Mouse (Mus musculus): Measurements from ENCODE around the gene Trpv5. TPM values are rescaled to one million over a fixed set of nuclear protein-coding genes. Genes with fewer than 3 reads are reported as not detected.

Trpv5 gene
- polyA plus RNA-seq, 1 experiment from 2014 or later: not detected

- H3K36me3 ChIP-seq (ENCODE audit: control insufficient read depth, insufficient read depth, low read length): no peaks in the 10 kb centered on the region
- ATAC-seq (replicated peaks; ENCODE audit: low FRiP score, low TSS enrichment, low read depth) (no peak), DNase-seq (ENCODE audit: low spot score) (no peak)
- 0 out of 2 replicates have a peak within 1 kb of the TSS, but pooled peaks have one; percentile 3 for H3K4me2 ChIP-seq (ENCODE audit: low read length)
- H3K4me1 ChIP-seq (replicated peaks; ENCODE audit: control insufficient read depth, insufficient read depth, low read length): no peaks in the 10 kb centered on the region
- H3K9ac ChIP-seq (ENCODE audit: low read length): no peak within 1 kb of the TSS
- H3K9me3 ChIP-seq (ENCODE audit: control insufficient read depth, low read length): no peaks in the 10 kb centered on the region
- H3K4me3 ChIP-seq (ENCODE audit: low read depth, low read length): no peak within 1 kb of the TSS
- H3K27me3 ChIP-seq (replicated peaks; ENCODE audit: control insufficient read depth, insufficient read depth, low read length): no peaks in the 10 kb centered on the region
- WGBS: 16% methylated on average over 5 of the region's 5 CpGs
- H3K27ac ChIP-seq (ENCODE audit: low read depth): no peak within 1 kb of the TSS
Measured at GRCm38 (mm10) chr6:41636178-41636577, 44.4 kb downstream of the Trpv5 start, which contains the start of gene Trpv6. TSS of gene Trpv6 (minus strand) at chr6:41636405.

DNA sequence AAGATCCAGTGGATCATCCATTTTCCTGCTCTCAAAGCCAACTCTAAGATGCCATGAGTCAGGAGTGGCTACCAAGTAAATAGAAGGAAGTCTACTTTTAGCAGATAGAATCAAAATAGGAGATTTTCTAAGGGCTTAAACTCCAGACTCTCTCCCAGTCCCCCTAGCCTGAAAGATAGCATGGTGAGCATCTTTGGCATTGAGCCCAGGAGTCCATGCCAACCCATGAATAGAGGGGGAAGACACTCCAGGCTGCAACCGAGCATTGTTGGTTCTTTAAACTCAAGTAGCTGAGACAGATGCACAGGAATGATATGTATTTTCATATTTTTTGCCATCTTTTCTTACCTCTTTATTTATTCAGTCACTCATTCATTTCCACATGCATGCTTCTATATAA, 45.4 kb downstream of the Trpv5 start:
- no peak for DNase-seq (ENCODE audit: low spot score)

GRCm38 (mm10) chr6:41631549-41631948, 49.0 kb downstream of the Trpv5 start:
- Histone ChIP-seq H3K4me3 (ENCODE audit: low read depth, low read length) (no peak overlapping the region), H3K27ac (ENCODE audit: low read depth) (no peak overlapping the region), H3K36me3 (ENCODE audit: control insufficient read depth, insufficient read depth, low read length) (no peaks in the 10 kb centered on the region), H3K9me3 (ENCODE audit: control insufficient read depth, low read length) (no peaks in the 10 kb centered on the region), H3K4me1 (replicated peaks; ENCODE audit: control insufficient read depth, insufficient read depth, low read length) (no peaks in the 10 kb centered on the region), H3K27me3 (replicated peaks; ENCODE audit: control insufficient read depth, insufficient read depth, low read length) (no peaks in the 10 kb centered on the region), H3K4me2 (ENCODE audit: low read length) (no peak overlapping the region), H3K9ac (ENCODE audit: low read length) (no peak overlapping the region)
- ATAC-seq (replicated peaks; ENCODE audit: low FRiP score, low TSS enrichment, low read depth) (no peak), DNase-seq (ENCODE audit: low spot score) (no peak)
- WGBS: 87% methylated on average over 4 of the region's 4 CpGs

More for the DNA sequence above, 45.4 kb downstream of the Trpv5 start:
- Histone ChIP-seq H3K4me2 (ENCODE audit: low read length) (no peak overlapping the region), H3K36me3 (ENCODE audit: control insufficient read depth, insufficient read depth, low read length) (no peaks in the 10 kb centered on the region), H3K9me3 (ENCODE audit: control insufficient read depth, low read length) (no peaks in the 10 kb centered on the region), H3K4me1 (replicated peaks; ENCODE audit: control insufficient read depth, insufficient read depth, low read length) (no peaks in the 10 kb centered on the region), H3K4me3 (ENCODE audit: low read depth, low read length) (no peak overlapping the region), H3K27me3 (replicated peaks; ENCODE audit: control insufficient read depth, insufficient read depth, low read length) (no peaks in the 10 kb centered on the region), H3K9ac (ENCODE audit: low read length) (no peak overlapping the region), H3K27ac (ENCODE audit: low read depth) (no peak overlapping the region)
- ATAC-seq (replicated peaks; ENCODE audit: low FRiP score, low TSS enrichment, low read depth): no peak
- WGBS: 48% methylated on average over 1 of the region's 1 CpGs

GRCm38 (mm10) chr6:41630791-41631190, 49.8 kb downstream of the Trpv5 start:
- ATAC-seq (replicated peaks; ENCODE audit: low FRiP score, low TSS enrichment, low read depth) (no peak), DNase-seq (ENCODE audit: low spot score) (no peak)
- Histone ChIP-seq H3K27ac (ENCODE audit: low read depth) (no peak overlapping the region), H3K4me3 (ENCODE audit: low read depth, low read length) (no peak overlapping the region), H3K4me2 (ENCODE audit: low read length) (no peak overlapping the region), H3K27me3 (replicated peaks; ENCODE audit: control insufficient read depth, insufficient read depth, low read length) (no peaks in the 10 kb centered on the region), H3K9ac (ENCODE audit: low read length) (no peak overlapping the region), H3K9me3 (ENCODE audit: control insufficient read depth, low read length) (no peaks in the 10 kb centered on the region), H3K36me3 (ENCODE audit: control insufficient read depth, insufficient read depth, low read length) (no peaks in the 10 kb centered on the region), H3K4me1 (replicated peaks; ENCODE audit: control insufficient read depth, insufficient read depth, low read length) (no peaks in the 10 kb centered on the region)
- 72% methylated on average over 2 of the region's 2 CpGs for WGBS

DNA sequence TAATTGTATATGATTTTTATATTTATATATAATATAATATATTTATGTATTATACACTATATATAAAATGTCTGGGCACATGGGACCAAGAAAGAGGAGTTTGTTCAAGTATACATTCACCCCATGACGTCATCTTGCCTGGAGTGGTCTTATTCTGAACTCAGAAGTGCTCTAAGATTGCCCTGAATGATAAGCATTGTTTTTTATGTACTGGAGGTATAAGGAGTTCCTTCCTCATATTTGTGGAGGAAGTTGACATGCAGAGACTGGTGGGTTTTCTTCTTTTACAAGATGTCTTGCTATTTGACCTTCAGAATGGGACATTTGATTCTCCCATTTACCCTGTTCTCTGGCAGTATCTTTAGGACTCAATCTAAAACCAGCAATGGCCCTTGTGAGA, 52.4 kb downstream of the Trpv5 start:
- H3K4me2 ChIP-seq (ENCODE audit: low read length): no peak overlapping the region
- no peaks in the 10 kb centered on the region for H3K4me1 ChIP-seq (replicated peaks; ENCODE audit: control insufficient read depth, insufficient read depth, low read length)
- WGBS: 70% methylated on average over 1 of the region's 1 CpGs
- no peak overlapping the region for H3K9ac ChIP-seq (ENCODE audit: low read length)
- no peaks in the 10 kb centered on the region for H3K9me3 ChIP-seq (ENCODE audit: control insufficient read depth, low read length)
- ATAC-seq (replicated peaks; ENCODE audit: low FRiP score, low TSS enrichment, low read depth) (no peak), DNase-seq (ENCODE audit: low spot score) (no peak)
- H3K27ac ChIP-seq (ENCODE audit: low read depth): no peak overlapping the region
- no peak overlapping the region for H3K4me3 ChIP-seq (ENCODE audit: low read depth, low read length)
- no peaks in the 10 kb centered on the region for H3K27me3 ChIP-seq (replicated peaks; ENCODE audit: control insufficient read depth, insufficient read depth, low read length)
- no peaks in the 10 kb centered on the region for H3K36me3 ChIP-seq (ENCODE audit: control insufficient read depth, insufficient read depth, low read length)

- Histone ChIP-seq H3K9me3 (ENCODE audit: control insufficient read depth, low read length) (no peaks in the 10 kb centered on the region), H3K36me3 (ENCODE audit: control insufficient read depth, insufficient read depth, low read length) (no peaks in the 10 kb centered on the region), H3K4me2 (ENCODE audit: low read length) (no peak overlapping the region), H3K4me1 (replicated peaks; ENCODE audit: control insufficient read depth, insufficient read depth, low read length) (no peaks in the 10 kb centered on the region), H3K27me3 (replicated peaks; ENCODE audit: control insufficient read depth, insufficient read depth, low read length) (no peaks in the 10 kb centered on the region), H3K9ac (ENCODE audit: low read length) (no peak overlapping the region), H3K4me3 (ENCODE audit: low read depth, low read length) (no peak overlapping the region), H3K27ac (ENCODE audit: low read depth) (no peak overlapping the region)
- DNase-seq (ENCODE audit: low spot score) (no peak), ATAC-seq (replicated peaks; ENCODE audit: low FRiP score, low TSS enrichment, low read depth) (no peak)
- 66% methylated on average over 9 of the region's 9 CpGs for WGBS
Measured at GRCm38 (mm10) chr6:41622661-41623060, 57.9 kb downstream of the Trpv5 start.

GRCm38 (mm10) chr6:41621241-41621990, 59.2 kb downstream of the Trpv5 start:
- H3K27me3 ChIP-seq (replicated peaks; ENCODE audit: control insufficient read depth, insufficient read depth, low read length): no peaks in the 10 kb centered on the region
- H3K9me3 ChIP-seq (ENCODE audit: control insufficient read depth, low read length): no peaks in the 10 kb centered on the region
- 91% methylated on average over 12 of the region's 12 CpGs for WGBS
- H3K4me3 ChIP-seq (ENCODE audit: low read depth, low read length): no peak overlapping the region
- ATAC-seq (replicated peaks; ENCODE audit: low FRiP score, low TSS enrichment, low read depth): no peak
- no peak overlapping the region for H3K9ac ChIP-seq (ENCODE audit: low read length)
- H3K4me1 ChIP-seq (replicated peaks; ENCODE audit: control insufficient read depth, insufficient read depth, low read length): no peaks in the 10 kb centered on the region
- no peak overlapping the region for H3K4me2 ChIP-seq (ENCODE audit: low read length)
- DNase-seq (ENCODE audit: low spot score): no peak
- H3K27ac ChIP-seq (ENCODE audit: low read depth): no peak overlapping the region
- H3K36me3 ChIP-seq (ENCODE audit: control insufficient read depth, insufficient read depth, low read length): no peaks in the 10 kb centered on the region

DNA sequence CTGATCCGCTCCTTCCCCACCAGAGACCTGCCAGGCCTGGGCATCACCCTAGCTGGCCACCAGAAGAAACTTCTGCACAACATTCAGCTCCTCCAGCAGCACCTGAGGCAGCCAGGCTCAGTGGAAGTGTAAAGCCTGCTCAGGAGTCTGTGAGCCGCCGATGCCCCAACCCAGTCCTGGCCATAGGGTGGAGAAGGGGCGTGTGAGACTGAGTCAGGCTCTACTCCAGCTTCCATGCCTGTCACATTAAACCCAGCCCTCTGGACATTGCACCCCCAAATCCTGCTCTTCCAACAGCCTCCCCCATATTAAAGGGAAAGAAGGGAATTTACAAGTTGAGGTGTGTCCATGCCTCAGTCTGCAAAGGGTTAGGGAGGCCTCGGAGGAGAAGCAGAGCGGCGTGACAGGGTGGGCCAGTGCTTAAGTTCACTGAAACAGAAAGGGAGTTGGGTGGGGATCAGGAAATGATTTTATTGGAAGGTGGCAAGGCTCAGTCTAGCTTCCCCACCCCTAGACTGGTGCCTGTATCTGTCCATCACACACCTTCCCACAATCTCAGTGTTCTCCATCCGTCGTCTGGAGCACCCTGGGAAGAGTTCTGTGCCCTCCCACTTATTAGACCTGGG, 60.3 kb downstream of the Trpv5 start:
- Histone ChIP-seq H3K36me3 (ENCODE audit: control insufficient read depth, insufficient read depth, low read length) (no peaks in the 10 kb centered on the region), H3K27me3 (replicated peaks; ENCODE audit: control insufficient read depth, insufficient read depth, low read length) (no peaks in the 10 kb centered on the region), H3K4me3 (ENCODE audit: low read depth, low read length) (no peak overlapping the region), H3K4me2 (ENCODE audit: low read length) (no peak overlapping the region), H3K9ac (ENCODE audit: low read length) (no peak overlapping the region), H3K27ac (ENCODE audit: low read depth) (no peak overlapping the region), H3K4me1 (replicated peaks; ENCODE audit: control insufficient read depth, insufficient read depth, low read length) (no peaks in the 10 kb centered on the region), H3K9me3 (ENCODE audit: control insufficient read depth, low read length) (no peaks in the 10 kb centered on the region)
- ATAC-seq (replicated peaks; ENCODE audit: low FRiP score, low TSS enrichment, low read depth) (no peak), DNase-seq (ENCODE audit: low spot score) (no peak)
- 85% methylated on average over 9 of the region's 9 CpGs for WGBS

DNA sequence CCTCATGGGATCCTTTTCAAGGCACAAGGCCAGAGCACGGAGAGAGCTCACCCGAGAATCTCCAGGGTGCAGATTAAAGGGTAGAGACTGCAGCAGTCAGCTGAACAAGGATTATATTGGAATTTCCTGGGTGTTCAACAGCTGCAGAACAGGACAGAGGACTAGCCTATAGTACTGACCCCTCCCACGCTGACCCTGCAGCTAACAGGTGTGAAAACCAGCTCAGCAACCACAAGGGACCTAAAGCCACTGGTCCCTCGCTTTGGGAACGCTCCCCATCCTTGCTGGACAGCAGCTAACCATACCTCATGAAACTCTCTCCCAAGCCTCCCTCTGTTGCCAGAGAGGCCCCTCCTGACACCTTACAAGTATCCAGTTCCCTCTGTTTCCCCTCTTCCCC, 72.9 kb downstream of the Trpv5 start:
- ATAC-seq (replicated peaks; ENCODE audit: low FRiP score, low TSS enrichment, low read depth): no peak
- WGBS: 53% methylated on average over 5 of the region's 5 CpGs

More for the DNA sequence above, 72.9 kb downstream of the Trpv5 start:
- Histone ChIP-seq H3K9ac (ENCODE audit: low read length) (no peak overlapping the region), H3K9me3 (ENCODE audit: control insufficient read depth, low read length) (no peaks in the 10 kb centered on the region), H3K27me3 (replicated peaks; ENCODE audit: control insufficient read depth, insufficient read depth, low read length) (no peaks in the 10 kb centered on the region), H3K4me3 (ENCODE audit: low read depth, low read length) (no peak overlapping the region), H3K4me2 (ENCODE audit: low read length) (no peak overlapping the region), H3K4me1 (replicated peaks; ENCODE audit: control insufficient read depth, insufficient read depth, low read length) (no peaks in the 10 kb centered on the region), H3K36me3 (ENCODE audit: control insufficient read depth, insufficient read depth, low read length) (no peaks in the 10 kb centered on the region), H3K27ac (ENCODE audit: low read depth) (no peak overlapping the region)
- DNase-seq (ENCODE audit: low spot score): no peak

All from intestine, embryonic 14.5 days (tissue).